Mouse (Mus musculus) left cerebral cortex, postnatal 14 days (tissue): ENCODE data around the gene D17Wsu92e. TPM values are rescaled to one million over a fixed set of nuclear protein-coding genes. Genes with fewer than 3 reads are reported as not detected.

Experiments
- DNase-seq, 2 experiments: peaks; one replicate each; pipeline ENCODE4 v3.0.0; 2021 to 2022; ENCODE audit warnings: low spot score in 2 of 2, mixed read lengths in 1 of 2
- intact Hi-C: fragments of 180-260 bp; cut with DNase I; formaldehyde crosslinking; loops from one replicate; pipeline ENCODE4 v1.15.1; 2025
- total RNA-seq, 2 experiments: library from RNA; stranded (reverse); gene quantifications; 2 replicates each; pipeline ENCODE4 v1.2.3; 2021

Gene D17Wsu92e
- total RNA-seq, 2 experiments from 2014 or later = 136 to 137 TPM

- intact Hi-C loops = loop anchor here (5.0 kb wide), 1 partner anchor 823 kb away; no protein-coding TSS in a partner anchor
- no peak for DNase-seq
These were observed 4.5 kb upstream of the D17Wsu92e start for GRCm38 (mm10) chr17:27824941-27825340.

DNA sequence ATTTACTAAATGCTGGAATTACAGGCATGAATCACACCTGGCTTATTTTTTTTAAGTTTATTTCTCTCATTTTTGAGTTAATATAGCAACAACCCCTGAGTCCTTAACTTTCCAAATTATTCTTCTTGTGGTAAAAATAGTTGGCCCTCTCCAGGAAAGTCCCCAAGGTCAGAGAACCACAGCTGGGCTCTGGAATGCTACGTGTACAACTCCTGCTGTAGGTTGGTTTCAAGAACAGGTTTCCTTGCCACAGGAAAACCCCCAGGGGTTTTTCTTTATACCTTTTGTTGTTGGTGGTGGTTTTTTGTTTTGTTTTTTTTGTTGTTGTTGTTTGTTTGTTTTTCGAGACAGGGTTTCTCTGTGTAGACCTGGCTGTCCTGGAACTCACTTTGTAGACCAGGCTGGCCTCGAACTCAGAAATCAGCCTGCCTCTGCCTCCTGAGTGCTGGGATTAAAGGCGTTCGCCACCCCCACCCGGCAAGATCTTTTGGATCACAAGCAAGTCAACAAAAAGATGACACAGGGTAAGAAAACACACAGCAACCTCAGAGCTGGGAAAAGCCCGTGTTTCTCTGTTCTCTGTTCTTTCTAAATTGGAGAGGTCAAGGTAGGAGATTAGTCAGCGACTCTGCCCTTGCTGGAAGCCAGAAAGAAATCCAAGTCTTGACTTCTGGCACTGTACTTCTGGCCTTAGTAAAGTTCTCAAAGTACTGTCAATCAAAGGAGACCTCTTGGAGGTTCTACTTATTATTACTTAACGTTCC is 2.9 kb upstream of the D17Wsu92e start:
- intact Hi-C loops = loop anchor here (5.0 kb wide), 1 partner anchor 821 kb away; no protein-coding TSS in a partner anchor
- DNase-seq = no peak

DNA sequence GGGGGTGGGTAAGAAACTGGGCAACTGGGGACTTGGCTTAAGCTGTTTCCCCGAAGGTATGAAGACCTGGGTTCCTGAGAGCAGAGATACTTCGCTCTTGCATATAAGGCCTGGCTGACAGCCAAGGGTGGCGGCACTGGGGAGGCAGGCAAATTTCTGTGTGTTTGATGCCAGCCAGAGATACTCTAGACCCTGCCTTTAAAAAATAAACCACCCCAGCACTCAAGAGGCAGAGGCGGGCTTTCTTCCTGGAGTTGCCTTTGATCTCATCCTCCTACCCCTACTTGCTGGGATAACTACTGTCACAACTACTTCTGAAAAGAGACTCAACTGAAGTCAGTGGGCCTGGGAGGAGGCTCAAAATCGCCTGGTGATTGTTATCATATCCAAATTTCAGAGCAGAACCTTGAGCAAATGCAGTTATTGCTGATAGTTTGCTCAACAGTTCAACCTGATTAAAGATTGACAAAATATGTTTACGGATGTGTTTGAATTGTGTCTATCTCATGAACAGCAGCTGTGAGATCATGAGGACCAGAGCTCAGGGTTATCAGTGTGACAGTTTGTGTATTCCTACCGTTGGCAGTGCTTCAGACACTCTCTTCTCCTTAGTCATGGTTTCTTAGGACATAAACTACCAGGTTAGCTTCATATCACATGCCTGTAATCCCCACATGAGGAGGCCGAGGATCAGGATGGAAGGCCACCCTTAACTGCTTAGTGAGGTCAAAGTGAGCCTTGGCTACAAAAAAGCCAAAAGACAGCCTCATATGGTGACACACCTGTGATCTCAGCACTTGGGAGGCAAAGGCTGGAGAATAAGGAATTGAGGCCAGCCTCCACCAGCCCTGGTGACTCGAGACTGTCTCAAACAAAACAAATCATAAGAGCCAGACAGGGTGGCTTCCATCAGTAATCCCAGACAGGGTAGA is 1.2 kb upstream of the D17Wsu92e start:
- peak; percentile 18 to 23 for DNase-seq
- intact Hi-C loops = loop anchor here (5.0 kb wide), 1 partner anchor 819 kb away; no protein-coding TSS in a partner anchor

GRCm38 (mm10) chr17:27819971-27820567 is 379 bp downstream of the D17Wsu92e start:
- DNase-seq = peak in 1 of 2 experiments; percentile 49
- intact Hi-C loops = loop anchor here (5.0 kb wide), 1 partner anchor 818 kb away; no protein-coding TSS in a partner anchor

DNA sequence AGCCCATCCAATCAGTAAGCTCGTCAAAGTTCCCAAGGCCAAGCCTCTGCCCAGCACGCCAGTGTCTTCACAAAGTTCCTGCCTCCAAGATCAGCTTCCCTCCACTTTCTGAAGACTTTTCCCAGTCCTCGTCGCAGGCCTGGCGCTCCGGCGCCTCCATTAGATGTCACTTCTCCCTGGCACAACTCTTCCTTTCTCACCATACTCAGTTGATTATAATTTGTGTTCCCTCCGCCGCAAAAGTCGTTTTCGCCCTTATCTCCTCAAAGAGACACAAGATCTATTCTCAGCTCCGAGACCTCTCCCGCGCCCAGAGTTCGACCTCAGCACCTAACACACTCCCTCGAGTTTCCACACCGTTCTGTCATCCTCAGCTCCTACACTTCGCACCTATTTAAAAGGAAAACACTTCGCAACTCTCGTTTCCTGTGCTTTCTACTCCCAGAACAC is 902 bp downstream of the D17Wsu92e start:
- intact Hi-C loops = no loop called here
- DNase-seq = peak; percentile 25 to 32

DNA sequence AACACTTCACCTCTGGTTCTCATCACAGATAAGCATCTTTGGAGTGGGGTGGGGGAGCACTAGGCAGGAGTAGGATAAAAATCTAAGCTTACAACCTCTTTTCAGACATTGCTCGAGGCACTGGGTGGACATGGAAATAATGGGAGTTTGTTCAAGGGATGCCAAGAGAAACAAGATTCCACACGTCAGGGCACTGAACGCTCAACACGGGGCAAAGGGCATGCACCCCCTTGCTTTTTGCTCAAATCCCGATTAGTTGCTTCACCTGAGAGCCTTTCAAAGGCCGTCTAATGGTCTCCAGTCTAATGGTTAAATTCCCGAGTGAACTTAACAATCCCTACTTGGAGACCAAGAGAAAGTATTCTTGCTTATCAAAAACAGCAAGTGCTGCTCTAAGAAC is 1.4 kb downstream of the D17Wsu92e start:
- intact Hi-C loops = no loop called here
- no peak for DNase-seq

DNA sequence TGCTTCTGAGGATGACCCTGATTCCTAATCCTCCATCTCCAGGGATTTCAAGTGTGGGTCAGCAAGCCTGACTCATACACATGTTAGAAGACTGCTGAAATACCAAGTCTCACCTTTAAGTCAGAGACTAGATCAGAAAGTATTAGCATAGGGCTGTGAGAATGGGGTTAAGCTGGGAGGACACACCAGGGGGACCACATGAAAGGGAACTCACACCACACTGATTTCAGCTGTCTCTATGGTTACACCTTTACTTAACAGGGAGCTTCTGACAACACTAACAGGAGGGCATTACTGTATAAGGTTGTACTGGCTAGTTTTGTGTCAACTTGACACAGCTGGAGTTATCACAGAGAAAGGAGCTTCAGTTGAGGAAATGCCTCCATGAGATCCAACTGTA is 5.8 kb downstream of the D17Wsu92e start:
- intact Hi-C loops = no loop called here
- no peak for DNase-seq

GRCm38 (mm10) chr17:27811980-27812379 is 8.5 kb downstream of the D17Wsu92e start:
- intact Hi-C loops = no loop called here
- no peak for DNase-seq

GRCm38 (mm10) chr17:27810569-27811331 is 9.7 kb downstream of the D17Wsu92e start:
- no peak for DNase-seq
- intact Hi-C loops = no loop called here

DNA sequence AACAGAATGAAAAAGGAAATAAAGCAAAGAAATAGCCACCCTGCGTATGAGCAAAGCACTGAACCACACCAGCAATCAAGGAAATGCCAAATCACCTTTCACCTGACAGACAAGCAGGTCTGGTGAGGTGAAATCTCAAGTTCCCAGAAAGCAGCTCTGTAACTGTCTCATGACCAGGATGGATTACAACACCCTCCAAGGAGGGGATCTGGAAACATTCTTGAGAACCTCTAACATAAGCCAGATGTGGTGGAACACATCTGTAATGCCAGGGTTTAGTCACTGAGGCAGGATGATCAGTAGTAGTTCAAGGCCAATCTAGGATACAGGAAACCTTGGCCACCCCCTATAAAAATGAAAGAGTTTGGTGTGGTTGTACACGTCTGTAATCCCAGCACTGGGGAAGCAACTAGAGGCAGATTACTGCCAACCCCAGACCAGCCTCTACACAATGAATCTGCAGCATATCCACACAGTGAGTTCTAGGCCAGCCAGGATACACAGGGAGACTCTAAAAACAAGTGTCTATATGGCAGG is 12.8 kb downstream of the D17Wsu92e start:
- intact Hi-C loops = no loop called here
- DNase-seq = no peak

GRCm38 (mm10) chr17:27804803-27805770 is 15.4 kb downstream of the D17Wsu92e start:
- intact Hi-C loops = no loop called here
- DNase-seq = no peak

DNA sequence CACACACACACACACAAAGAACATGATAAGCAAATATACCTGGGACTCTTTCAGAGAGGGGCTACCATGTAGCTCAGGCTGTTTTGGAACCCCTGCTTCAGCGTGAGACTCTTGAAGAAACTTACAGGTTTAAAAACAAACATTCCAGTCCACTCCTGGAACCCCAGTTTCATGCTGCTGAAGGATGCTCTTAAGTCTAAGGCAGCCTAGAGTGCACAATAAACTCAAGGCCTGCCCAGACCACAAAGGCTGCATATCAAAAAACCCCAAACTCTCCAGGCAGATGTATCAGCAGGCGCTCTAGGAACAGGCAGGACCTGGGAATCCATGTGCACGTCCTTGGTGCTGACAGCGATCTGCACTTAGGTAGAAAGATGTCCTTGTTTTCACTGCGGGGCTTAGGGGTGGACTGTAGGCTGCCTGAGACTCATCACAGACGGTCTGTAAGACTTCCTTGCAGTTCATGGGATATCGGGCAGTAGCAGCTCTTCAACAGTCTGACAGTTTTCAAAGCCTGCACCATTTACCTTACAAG is 16.2 kb downstream of the D17Wsu92e start:
- DNase-seq = no peak
- intact Hi-C loops = no loop called here

GRCm38 (mm10) chr17:27803752-27804151 is 16.7 kb downstream of the D17Wsu92e start:
- DNase-seq = no peak
- intact Hi-C loops = no loop called here

DNA sequence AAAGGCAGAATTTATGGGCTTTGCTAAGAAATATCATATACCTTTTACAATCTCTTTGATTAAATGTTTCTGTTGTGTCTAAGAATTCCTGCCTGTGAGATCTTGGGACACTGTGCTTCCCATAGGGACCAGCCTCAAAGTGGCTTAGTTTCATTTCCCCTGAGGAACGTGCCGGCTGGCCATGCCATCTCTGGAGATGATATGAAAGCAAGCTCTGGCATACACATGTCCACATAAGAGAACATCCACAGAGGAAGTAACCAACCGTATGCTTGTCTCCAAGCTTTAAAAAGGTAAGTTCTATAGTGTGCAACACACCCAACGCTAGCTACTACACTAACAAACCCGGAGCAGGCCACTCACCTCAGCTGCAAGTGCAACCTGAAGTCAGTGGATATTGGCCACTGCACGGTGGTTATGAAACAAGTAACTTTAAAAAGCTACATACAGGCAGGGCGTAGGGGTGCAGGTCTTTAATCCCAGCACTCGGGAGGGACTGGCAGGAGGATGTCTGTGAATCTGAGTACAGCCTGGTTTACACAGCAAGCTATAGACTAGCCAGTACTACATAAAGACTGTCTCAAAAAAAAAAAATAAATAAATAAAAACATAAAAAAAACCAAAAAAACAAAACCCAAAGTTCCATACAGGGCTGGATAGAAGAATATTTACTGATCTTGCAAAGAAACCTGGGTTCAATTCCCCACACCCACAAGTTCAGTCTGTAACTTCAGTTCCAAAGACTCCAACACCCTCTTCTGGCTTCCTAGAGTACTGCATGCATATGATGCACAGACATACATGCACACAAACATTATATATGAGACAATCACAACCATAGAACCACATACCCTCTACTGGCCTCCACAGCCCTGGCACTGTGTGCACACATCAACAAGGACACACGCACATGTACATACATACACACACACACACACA is 19.5 kb downstream of the D17Wsu92e start:
- DNase-seq = no peak
- intact Hi-C loops = no loop called here

GRCm38 (mm10) chr17:27799771-27800584 is 20.5 kb downstream of the D17Wsu92e start:
- intact Hi-C loops = no loop called here
- DNase-seq = no peak
